ENCODE assay signal across 1 mouse cellular context in the genomic region with DNA sequence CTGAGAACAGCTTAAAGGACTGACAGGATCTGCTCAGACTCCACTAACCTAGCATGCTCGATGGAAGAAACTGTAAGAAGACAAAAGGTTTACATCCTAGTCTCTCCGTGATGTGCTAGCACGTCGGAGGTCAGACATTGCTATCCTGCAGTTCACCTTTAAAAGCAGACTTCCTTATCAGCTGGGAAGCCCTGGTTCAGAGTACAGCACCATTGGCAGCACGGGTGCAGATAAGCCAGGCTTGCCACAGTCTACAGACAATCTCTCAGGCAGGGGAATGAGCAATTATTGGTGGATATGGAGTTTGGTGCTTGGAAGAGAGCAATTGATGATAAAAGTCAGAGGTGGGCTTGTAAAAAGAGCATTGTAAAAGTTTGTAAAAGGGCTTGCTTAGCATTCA.
TF ChIP-seq lines count a peak whose summit lies in the region.

No protein-coding gene starts in this region.

TF ChIP-seq in MEL, 35 proteins besides CTCF, POLR2A, EP300 and RAD21 (continued from another document):
- TF ChIP-seq MAZ (IDR thresholded peaks at IDR 0.05; ENCODE audit: low read depth, low read length) (no peak), TAL1 (IDR thresholded peaks at IDR 0.05; ENCODE audit: low read length) (no peak; the same call in 1 of the 2 replicates), MEF2A (IDR thresholded peaks at IDR 0.05; ENCODE audit: extremely low read depth, insufficient replicate concordance, low read depth, low read length, poor library complexity, severe bottlenecking) (no peak), POLR2AphosphoS2 (IDR thresholded peaks at IDR 0.05; ENCODE audit: low read length) (no peak), JUND (IDR thresholded peaks at IDR 0.05; ENCODE audit: low read depth, low read length) (no peak), ZNF384 (IDR thresholded peaks at IDR 0.05; ENCODE audit: low read depth, low read length) (no peak), E2F4 (IDR thresholded peaks at IDR 0.05; ENCODE audit: borderline replicate concordance, low read depth, low read length) (no peak), MAFK (IDR thresholded peaks at IDR 0.05; ENCODE audit: borderline replicate concordance, low read depth, low read length) (no peak), MYC (IDR thresholded peaks at IDR 0.05; ENCODE audit: low read depth, low read length) (0 out of 2 replicates have a peak, but pooled peaks have one; percentile 32), USF1 (IDR thresholded peaks at IDR 0.05; ENCODE audit: low read depth, low read length) (no peak), MAX (IDR thresholded peaks at IDR 0.05; ENCODE audit: low read length) (no peak), HCFC1 (IDR thresholded peaks at IDR 0.05; ENCODE audit: low read depth, low read length) (no peak), TCF12 (IDR thresholded peaks at IDR 0.05; ENCODE audit: low read depth, low read length) (peak; percentile 54; the same call in 1 of the 2 replicates), GABPA (IDR thresholded peaks at IDR 0.05; ENCODE audit: low read depth, low read length) (no peak), RCOR1 (IDR thresholded peaks at IDR 0.05; ENCODE audit: low read depth, low read length) (peak; percentile 38; the same call in 1 of the 2 replicates), UBTF (IDR thresholded peaks at IDR 0.05; ENCODE audit: borderline replicate concordance, insufficient read depth, low read depth, low read length) (no peak), SMC3 (IDR thresholded peaks at IDR 0.05; ENCODE audit: low read depth, low read length) (no peak), SIN3A (IDR thresholded peaks at IDR 0.05; ENCODE audit: low read length) (no peak), ZC3H11A (IDR thresholded peaks at IDR 0.05; ENCODE audit: low read depth, low read length) (no peak), USF2 (IDR thresholded peaks at IDR 0.05; ENCODE audit: borderline replicate concordance in 1 of 2, insufficient read depth in 1 of 2, low read depth in 1 of 2, low read length in 2 of 2) (no peak), CHD1 (IDR thresholded peaks at IDR 0.05; ENCODE audit: low read depth, low read length) (no peak), ELF1 (IDR thresholded peaks at IDR 0.05; ENCODE audit: low read depth, low read length) (no peak), NELFE (IDR thresholded peaks at IDR 0.05; ENCODE audit: low read depth, low read length) (no peak), GATA1 (IDR thresholded peaks at IDR 0.05; ENCODE audit: low read depth, low read length) (peak; percentile 83), ETS1 (IDR thresholded peaks at IDR 0.05; ENCODE audit: low read depth, low read length) (0 out of 2 replicates have a peak, but pooled peaks have one; percentile 26), KAT2A (conservative IDR thresholded peaks at IDR 0.05; ENCODE audit: low read depth, low read length) (no peak), NRF1 (IDR thresholded peaks at IDR 0.05; ENCODE audit: insufficient read depth, low read depth, low read length, poor library complexity, severe bottlenecking) (no peak), MXI1 (IDR thresholded peaks at IDR 0.05; ENCODE audit: low read depth, low read length) (no peak), BHLHE40 (IDR thresholded peaks at IDR 0.05; ENCODE audit: borderline replicate concordance, low read depth, low read length) (peak; percentile 14; the same call in 1 of the 2 replicates)
